Mouse (Mus musculus) kidney, embryonic 14.5 days (tissue): Measurements from ENCODE around the gene Gm11627. TPM values are rescaled to one million over a fixed set of nuclear protein-coding genes. Genes with fewer than 3 reads are reported as not detected.
A peak's percentile ranks its signal among the peaks of the same experiment; 100 is the strongest.

Source experiments
- ATAC-seq: fragments of 200-750 bp; cut with Nextera tagmentation; 2 replicates; pipeline ENCODE4 v1.8.0; 2017; ENCODE audit warnings: moderate number of reproducible peaks, mild to moderate bottlenecking, moderate TSS enrichment, moderate library complexity; ENCODE audit not compliant: low FRiP score, low TSS enrichment
- H3K27ac ChIP-seq: fragments of 300-500 bp; sonication (generic); 2 replicates; pipeline ENCODE4 v1.5.1; 2014; ENCODE audit warnings: low read depth, mild to moderate bottlenecking, low read length, moderate library complexity, mixed read lengths
- H3K27me3 ChIP-seq: fragments of 300-500 bp; sonication (generic); 2 replicates; pipeline ENCODE4 v1.6.1; 2014; ENCODE audit warnings: mild to moderate bottlenecking, low read length; ENCODE audit not compliant: control insufficient read depth, insufficient read depth
- H3K36me3 ChIP-seq: fragments of 300-500 bp; sonication (generic); 2 replicates; pipeline ENCODE4 v1.6.1; 2014; ENCODE audit warnings: low read length, mixed read lengths; ENCODE audit not compliant: control insufficient read depth, insufficient read depth
- H3K4me1 ChIP-seq: fragments of 300-500 bp; sonication (generic); 2 replicates; pipeline ENCODE4 v1.6.1; 2014; ENCODE audit warnings: low read length, mixed read lengths; ENCODE audit not compliant: control insufficient read depth, insufficient read depth
- H3K4me2 ChIP-seq: fragments of 300-500 bp; sonication (generic); replicated peaks from 2 replicates; pipeline ENCODE4 v1.6.1; 2014; ENCODE audit warnings: low read depth, mild to moderate bottlenecking, low read length
- H3K4me3 ChIP-seq: fragments of 300-500 bp; sonication (generic); 2 replicates; pipeline ENCODE4 v1.5.1; 2014; ENCODE audit warnings: mild to moderate bottlenecking, low read length
- H3K9ac ChIP-seq: fragments of 300-500 bp; sonication (generic); 2 replicates; pipeline ENCODE4 v1.6.1; 2014; ENCODE audit warnings: low read depth, mild to moderate bottlenecking, low read length, moderate library complexity
- H3K9me3 ChIP-seq: fragments of 300-500 bp; sonication (generic); 2 replicates; pipeline ENCODE4 v1.6.1; 2016; ENCODE audit warnings: low read length; ENCODE audit not compliant: control insufficient read depth
- WGBS: fragments of 180-500 bp; shearing (Covaris S2); extraction: QIAGEN DNeasy Blood & Tissue Kit; methylation state at CpG from one replicate; pipeline ENCODE4 v1.1.7; 2014; 5-methylcytosine and 5-hydroxymethylcytosine counted together
- polyA plus RNA-seq: library from polyadenylated mRNA; unstranded; fragments of >200 nt; fragmentation: Nextera tagmentation; extraction: Ambion mirVana; gene quantifications from 2 replicates; pipeline ENCODE4 v1.2.1, GENCODE M21; 2014

Gene Gm11627
- polyA plus RNA-seq, 1 experiment from 2014 or later = 5.7 TPM

- Histone ChIP-seq H3K27me3 (peaks cover 8% of the 10 kb centered on the region; the same call in 1 of the 2 replicates), H3K4me1 (peaks cover 21% of the 10 kb centered on the region), H3K9me3 (no peaks in the 10 kb centered on the region), H3K4me2 (peak within 1 kb of the TSS; percentile 71), H3K4me3 (peak within 1 kb of the TSS; percentile 90), H3K9ac (peak within 1 kb of the TSS; percentile 96), H3K36me3 (no peaks in the 10 kb centered on the region; the same call in 1 of the 2 replicates), H3K27ac (peak within 1 kb of the TSS; percentile 99)
- WGBS = under 1% methylated on average over 26 of the region's 31 CpGs
- ATAC-seq = peak; percentile 93
Measured at GRCm38 (mm10) chr11:102604010-102604584, 24.8 kb upstream of the Gm11627 start, which contains the start of gene Fzd2. Gene Fzd2 (plus strand): TSS chr11:102604396.

GRCm38 (mm10) chr11:102603496-102603850 is 24.2 kb upstream of the Gm11627 start:
- peak overlapping the region; percentile 90 for H3K4me3 ChIP-seq
- H3K36me3 ChIP-seq = no peaks in the 10 kb centered on the region; the same call in 1 of the 2 replicates
- H3K27me3 ChIP-seq = peaks cover 8% of the 10 kb centered on the region; the same call in 1 of the 2 replicates
- H3K4me2 ChIP-seq = peak overlapping the region; percentile 71
- peak; percentile 50 for ATAC-seq
- no peaks in the 10 kb centered on the region for H3K9me3 ChIP-seq
- under 1% methylated on average over 10 of the region's 10 CpGs for WGBS
- peak overlapping the region; percentile 99 for H3K27ac ChIP-seq
- peaks cover 15% of the 10 kb centered on the region for H3K4me1 ChIP-seq
- peak overlapping the region; percentile 70 for H3K9ac ChIP-seq

GRCm38 (mm10) chr11:102602816-102603495 is 23.7 kb upstream of the Gm11627 start:
- H3K4me3 ChIP-seq = peak overlapping the region; percentile 90
- H3K4me2 ChIP-seq = peak overlapping the region; percentile 71
- H3K4me1 ChIP-seq = peaks cover 10% of the 10 kb centered on the region
- peak overlapping the region; percentile 70 for H3K9ac ChIP-seq
- no peak for ATAC-seq
- H3K36me3 ChIP-seq = no peaks in the 10 kb centered on the region; the same call in 1 of the 2 replicates
- 2% methylated on average over 13 of the region's 13 CpGs for WGBS
- no peaks in the 10 kb centered on the region for H3K9me3 ChIP-seq
- peak overlapping the region; percentile 99 for H3K27ac ChIP-seq
- peaks cover 8% of the 10 kb centered on the region; the same call in 1 of the 2 replicates for H3K27me3 ChIP-seq

GRCm38 (mm10) chr11:102599912-102600311 is 20.7 kb upstream of the Gm11627 start:
- WGBS = 94% methylated on average over 3 of the region's 3 CpGs
- ATAC-seq = no peak
- no peak overlapping the region for H3K9ac ChIP-seq

GRCm38 (mm10) chr11:102595341-102595820 is 16.1 kb upstream of the Gm11627 start:
- Histone ChIP-seq H3K27me3 (no peaks in the 10 kb centered on the region), H3K9ac (no peak overlapping the region; the same call in 1 of the 2 replicates), H3K4me1 (peaks cover 20% of the 10 kb centered on the region), H3K27ac (peak overlapping the region; percentile 88), H3K9me3 (no peaks in the 10 kb centered on the region), H3K36me3 (no peaks in the 10 kb centered on the region), H3K4me3 (no peak overlapping the region), H3K4me2 (no peak overlapping the region; the same call in 1 of the 2 replicates)
- WGBS = 2% methylated on average over 3 of the region's 4 CpGs
- ATAC-seq = peak; percentile 91

More at GRCm38 (mm10) chr11:102599912-102600311, 20.7 kb upstream of the Gm11627 start:
- peaks cover 17% of the 10 kb centered on the region for H3K4me1 ChIP-seq
- H3K9me3 ChIP-seq = no peaks in the 10 kb centered on the region
- H3K27me3 ChIP-seq = peaks cover 2% of the 10 kb centered on the region; the same call in 1 of the 2 replicates
- no peak overlapping the region for H3K4me2 ChIP-seq
- H3K4me3 ChIP-seq = no peak overlapping the region
- H3K27ac ChIP-seq = no peak overlapping the region
- no peaks in the 10 kb centered on the region for H3K36me3 ChIP-seq

GRCm38 (mm10) chr11:102587554-102587953 is 8.3 kb upstream of the Gm11627 start:
- Histone ChIP-seq H3K4me3 (no peak overlapping the region), H3K9me3 (peaks cover 3% of the 10 kb centered on the region; the same call in 1 of the 2 replicates), H3K27ac (no peak overlapping the region), H3K9ac (no peak overlapping the region), H3K4me1 (peaks cover 5% of the 10 kb centered on the region), H3K4me2 (no peak overlapping the region), H3K36me3 (no peaks in the 10 kb centered on the region), H3K27me3 (no peaks in the 10 kb centered on the region)
- ATAC-seq = no peak
- WGBS = 94% methylated on average over 3 of the region's 3 CpGs

- Histone ChIP-seq H3K27ac (no peak overlapping the region), H3K9me3 (peaks cover 3% of the 10 kb centered on the region; the same call in 1 of the 2 replicates), H3K4me2 (no peak overlapping the region), H3K36me3 (no peaks in the 10 kb centered on the region), H3K4me1 (peaks cover 15% of the 10 kb centered on the region), H3K4me3 (no peak overlapping the region), H3K27me3 (no peaks in the 10 kb centered on the region), H3K9ac (no peak overlapping the region)
- ATAC-seq = no peak
- WGBS = 92% methylated on average over 4 of the region's 4 CpGs
Measured at GRCm38 (mm10) chr11:102586445-102587130, 7.3 kb upstream of the Gm11627 start.

GRCm38 (mm10) chr11:102582736-102583135 is 3.5 kb upstream of the Gm11627 start:
- H3K4me3 ChIP-seq = no peak overlapping the region
- H3K27ac ChIP-seq = peak overlapping the region; percentile 63; the same call in 1 of the 2 replicates
- WGBS = 7% methylated on average over 5 of the region's 5 CpGs
- no peaks in the 10 kb centered on the region for H3K27me3 ChIP-seq
- no peak overlapping the region for H3K4me2 ChIP-seq
- H3K9ac ChIP-seq = no peak overlapping the region; the same call in 1 of the 2 replicates
- no peaks in the 10 kb centered on the region for H3K36me3 ChIP-seq
- peaks cover 32% of the 10 kb centered on the region for H3K4me1 ChIP-seq
- H3K9me3 ChIP-seq = peaks cover 3% of the 10 kb centered on the region; the same call in 1 of the 2 replicates
- ATAC-seq = no peak
